33 mouse cellular contexts compared by ENCODE assay signal in genomic region chr11:22016341-22016740, GRCm38 (mm10). TPM values are rescaled to one million over a fixed set of nuclear protein-coding genes. Genes with fewer than 3 reads are reported as not detected.
DNase-seq lines count a peak whose midpoint lies in the region; ATAC-seq and TF ChIP-seq lines count a peak whose summit lies in the region.
"Had no signal": no experiment of that assay in that cellular context is flagged by ENCODE, and none has a peak within 500 bp of the region (broad histone marks: within the 10 kb centered on the region; RNA-seq: fewer than 3 reads in every experiment).

No protein-coding gene starts in this region.

- H3K9ac ChIP-seq in forebrain, embryonic 11.5 days (ENCODE audit: low read length) = no peak overlapping the region
- no peak overlapping the region for H3K9ac ChIP-seq in forebrain, postnatal 0 days
- H3K9ac ChIP-seq in forebrain, embryonic 14.5 days (ENCODE audit: low read length) = no peak overlapping the region
- no peak overlapping the region for H3K9ac ChIP-seq in midbrain, embryonic 11.5 days (ENCODE audit: low read length)
- H3K9ac ChIP-seq in midbrain, embryonic 15.5 days = no peak overlapping the region
- no peak overlapping the region for H3K9ac ChIP-seq in MEL (ENCODE audit: control insufficient read depth, low read depth, low read length, poor library complexity, severe bottlenecking)
- H3K9ac ChIP-seq: embryonic facial prominence, embryonic 12.5 days; embryonic facial prominence, embryonic 15.5 days; heart, embryonic 12.5 days; heart, embryonic 15.5 days; hindbrain, embryonic 13.5 days; intestine, embryonic 15.5 days had no signal

- H3K27ac ChIP-seq in forebrain, embryonic 11.5 days (ENCODE audit: low read depth, low read length) = no peak overlapping the region
- H3K27ac ChIP-seq in forebrain, postnatal 0 days (ENCODE audit: low read depth, low read length) = no peak overlapping the region
- no peak overlapping the region for H3K27ac ChIP-seq in forebrain, embryonic 14.5 days (ENCODE audit: low read depth, low read length)
- no peak overlapping the region for H3K27ac ChIP-seq in forebrain, embryonic 10.5 days
- H3K27ac ChIP-seq in midbrain, embryonic 11.5 days (ENCODE audit: low read depth, low read length) = no peak overlapping the region; the same call in 1 of the 2 replicates
- no peak overlapping the region for H3K27ac ChIP-seq in midbrain, embryonic 15.5 days
- H3K27ac ChIP-seq in MEL (ENCODE audit: control insufficient read depth, low read depth, low read length) = no peak overlapping the region
- H3K27ac ChIP-seq: embryonic facial prominence, embryonic 12.5 days; embryonic facial prominence, embryonic 15.5 days; heart, embryonic 15.5 days; hindbrain, embryonic 10.5 days; hindbrain, embryonic 13.5 days; intestine, embryonic 15.5 days had no signal

- no peaks in the 10 kb centered on the region for H3K36me3 ChIP-seq in forebrain, embryonic 11.5 days (ENCODE audit: control insufficient read depth, insufficient read depth, low read length)
- H3K36me3 ChIP-seq in forebrain, postnatal 0 days (ENCODE audit: insufficient read depth) = no peaks in the 10 kb centered on the region
- H3K36me3 ChIP-seq in forebrain, embryonic 14.5 days (ENCODE audit: control insufficient read depth, insufficient read depth, low read length) = peaks cover 5% of the 10 kb centered on the region; the same call in 1 of the 2 replicates
- H3K36me3 ChIP-seq in forebrain, embryonic 10.5 days (replicated peaks) = peaks cover 6% of the 10 kb centered on the region
- peaks cover 3% of the 10 kb centered on the region; the same call in 1 of the 2 replicates for H3K36me3 ChIP-seq in midbrain, embryonic 11.5 days (ENCODE audit: control insufficient read depth, insufficient read depth, low read length)
- 0 out of 2 replicates have a peak, but pooled peaks cover 5% of the 10 kb centered on the region for H3K36me3 ChIP-seq in midbrain, embryonic 15.5 days (replicated peaks)
- H3K36me3 ChIP-seq in MEL (ENCODE audit: control insufficient read depth in 1 of 2, insufficient read depth in 2 of 2, low read length in 2 of 2) = no peaks in the 10 kb centered on the region
- H3K36me3 ChIP-seq: embryonic facial prominence, embryonic 12.5 days; intestine, embryonic 15.5 days had no signal

- no peak for DNase-seq in forebrain, embryonic 11.5 days (ENCODE audit: low spot score)
- DNase-seq in forebrain, postnatal 0 days = no peak
- DNase-seq in forebrain, embryonic 14.5 days (ENCODE audit: low spot score) = peak; percentile 77
- DNase-seq in forebrain, embryonic 10.5 days (ENCODE audit: extremely low spot score, low spot score) = no peak
- DNase-seq in midbrain, embryonic 11.5 days (ENCODE audit: low spot score, missing footprints) = peak; percentile 77
- no peak for DNase-seq in MEL (ENCODE audit: low read depth, low spot score)
- DNase-seq in spleen, postnatal 4 days (ENCODE audit: low spot score in 2 of 2) = no peak
- DNase-seq: adrenal gland, postnatal 10 days; adrenal gland, postnatal 36 days; cerebellum, adult 11 months; cerebellum, adult 2 months; cerebellum, adult 9-11 months; cerebellum, postnatal 25 days; gastrocnemius, postnatal 10 days; gastrocnemius, postnatal 36 days; heart, postnatal 10 days; heart, postnatal 36 days had no signal

- WGBS in forebrain, embryonic 11.5 days = 23% methylated on average over 3 of the region's 3 CpGs
- 16% methylated on average over 3 of the region's 3 CpGs for whole genome bisulfite sequencing in forebrain, postnatal 0 days
- 4% methylated on average over 3 of the region's 3 CpGs for WGBS in forebrain, embryonic 14.5 days
- 60% methylated on average over 3 of the region's 3 CpGs for WGBS in forebrain, embryonic 10.5 days
- 27% methylated on average over 3 of the region's 3 CpGs for WGBS in midbrain, embryonic 11.5 days
- WGBS in midbrain, embryonic 15.5 days = 9% methylated on average over 3 of the region's 3 CpGs

- H3K27me3 ChIP-seq in forebrain, embryonic 11.5 days (ENCODE audit: control insufficient read depth, insufficient read depth, low read length) = no peaks in the 10 kb centered on the region
- H3K27me3 ChIP-seq in forebrain, postnatal 0 days (ENCODE audit: insufficient read depth, low read length) = no peaks in the 10 kb centered on the region
- no peaks in the 10 kb centered on the region for H3K27me3 ChIP-seq in forebrain, embryonic 14.5 days (replicated peaks; ENCODE audit: control insufficient read depth, insufficient read depth, low read length)
- H3K27me3 ChIP-seq in forebrain, embryonic 10.5 days (ENCODE audit: poor library complexity, severe bottlenecking) = peaks cover 33% of the 10 kb centered on the region
- H3K27me3 ChIP-seq in midbrain, embryonic 11.5 days (ENCODE audit: control insufficient read depth, insufficient read depth, low read length) = no peaks in the 10 kb centered on the region
- peaks cover 5% of the 10 kb centered on the region; the same call in 1 of the 2 replicates for H3K27me3 ChIP-seq in midbrain, embryonic 15.5 days (replicated peaks)
- H3K27me3 ChIP-seq in MEL (ENCODE audit: control insufficient read depth in 1 of 2, insufficient read depth in 2 of 2, low read length in 2 of 2) = no peaks in the 10 kb centered on the region
- H3K27me3 ChIP-seq: embryonic facial prominence, embryonic 12.5 days; embryonic facial prominence, embryonic 15.5 days; heart, embryonic 12.5 days; heart, embryonic 15.5 days; intestine, embryonic 15.5 days; Patski had no signal

- TF ChIP-seq EP300 in MEL (IDR thresholded peaks at IDR 0.05; ENCODE audit: low read depth in 1 of 2, low read length in 2 of 2) = no peak

- ATAC-seq in forebrain, embryonic 11.5 days (replicated peaks; ENCODE audit: low FRiP score) = peak; percentile 35; the same call in 1 of the 2 replicates
- no peak for ATAC-seq in forebrain, postnatal 0 days
- ATAC-seq in forebrain, embryonic 14.5 days = peak; percentile 45
- ATAC-seq in midbrain, embryonic 11.5 days (ENCODE audit: low FRiP score) = no peak
- no peak for ATAC-seq in midbrain, embryonic 15.5 days (replicated peaks)
- ATAC-seq: hindbrain, embryonic 16.5 days; intestine, embryonic 15.5 days; Patski had no signal

- no peak for TF ChIP-seq RAD21 in MEL (IDR thresholded peaks at IDR 0.05; ENCODE audit: low read depth, low read length)

- H3K4me2 ChIP-seq in forebrain, embryonic 11.5 days (ENCODE audit: low read depth, low read length, severe bottlenecking) = no peak overlapping the region
- H3K4me2 ChIP-seq in forebrain, postnatal 0 days (ENCODE audit: low read depth) = no peak overlapping the region
- H3K4me2 ChIP-seq in forebrain, embryonic 14.5 days (ENCODE audit: low read length) = no peak overlapping the region
- no peak overlapping the region for H3K4me2 ChIP-seq in midbrain, embryonic 11.5 days
- H3K4me2 ChIP-seq in midbrain, embryonic 15.5 days = no peak overlapping the region
- H3K4me2 ChIP-seq: embryonic facial prominence, embryonic 12.5 days; embryonic facial prominence, embryonic 15.5 days; heart, embryonic 12.5 days; heart, embryonic 15.5 days; hindbrain, embryonic 13.5 days; intestine, embryonic 15.5 days had no signal

- no peak overlapping the region for H3K4me3 ChIP-seq in forebrain, embryonic 11.5 days (ENCODE audit: low read depth, low read length)
- no peak overlapping the region for H3K4me3 ChIP-seq in forebrain, postnatal 0 days (ENCODE audit: low read depth, low read length)
- H3K4me3 ChIP-seq in forebrain, embryonic 14.5 days (ENCODE audit: low read depth, low read length) = no peak overlapping the region
- no peak overlapping the region for H3K4me3 ChIP-seq in forebrain, embryonic 10.5 days
- no peak overlapping the region for H3K4me3 ChIP-seq in midbrain, embryonic 11.5 days (ENCODE audit: low read depth, low read length)
- no peak overlapping the region for H3K4me3 ChIP-seq in midbrain, embryonic 15.5 days
- no peak overlapping the region for H3K4me3 ChIP-seq in MEL (ENCODE audit: control insufficient read depth in 1 of 2, insufficient read depth in 1 of 2, low read depth in 2 of 2, low read length in 2 of 2)
- H3K4me3 ChIP-seq: embryonic facial prominence, embryonic 12.5 days; embryonic facial prominence, embryonic 15.5 days; heart, embryonic 12.5 days; heart, embryonic 15.5 days; hindbrain, embryonic 10.5 days; hindbrain, embryonic 13.5 days; intestine, embryonic 15.5 days had no signal

- no peaks in the 10 kb centered on the region; the same call in 1 of the 2 replicates for H3K9me3 ChIP-seq in forebrain, embryonic 11.5 days (ENCODE audit: control insufficient read depth, low read length)
- no peaks in the 10 kb centered on the region for H3K9me3 ChIP-seq in forebrain, postnatal 0 days (ENCODE audit: low read length)
- H3K9me3 ChIP-seq in forebrain, embryonic 14.5 days (replicated peaks; ENCODE audit: control insufficient read depth, low read length) = no peaks in the 10 kb centered on the region
- peaks cover 4% of the 10 kb centered on the region; the same call in 1 of the 2 replicates for H3K9me3 ChIP-seq in forebrain, embryonic 10.5 days
- no peaks in the 10 kb centered on the region for H3K9me3 ChIP-seq in midbrain, embryonic 11.5 days (ENCODE audit: control insufficient read depth, low read length)
- no peaks in the 10 kb centered on the region for H3K9me3 ChIP-seq in midbrain, embryonic 15.5 days
- no peaks in the 10 kb centered on the region for H3K9me3 ChIP-seq in MEL (replicated peaks; ENCODE audit: insufficient read depth, low read length)
- H3K9me3 ChIP-seq: embryonic facial prominence, embryonic 12.5 days; embryonic facial prominence, embryonic 15.5 days; heart, embryonic 15.5 days; hindbrain, embryonic 10.5 days; hindbrain, embryonic 13.5 days; intestine, embryonic 15.5 days had no signal

- no peaks in the 10 kb centered on the region for H3K79me2 ChIP-seq in MEL (ENCODE audit: control insufficient read depth, insufficient read depth, low read length, poor library complexity)

- TF ChIP-seq CTCF in forebrain, postnatal 0 days (IDR thresholded peaks at IDR 0.05; ENCODE audit: low read depth) = no peak
- TF ChIP-seq CTCF in MEL (IDR thresholded peaks at IDR 0.05 in 2 of 3, conservative IDR thresholded peaks at IDR 0.05 in 1 of 3; ENCODE audit: control insufficient read depth in 1 of 3, insufficient read depth in 1 of 3, low read depth in 2 of 3, low read length in 3 of 3, poor library complexity in 1 of 3, severe bottlenecking in 1 of 3) = no peak

- no peak for TF ChIP-seq POLR2A in MEL (IDR thresholded peaks at IDR 0.05; ENCODE audit: control insufficient read depth in 1 of 2, insufficient read depth in 1 of 2, low read depth in 1 of 2, low read length in 2 of 2, poor library complexity in 1 of 2)

- peaks cover 16% of the 10 kb centered on the region; the same call in 1 of the 2 replicates for H3K4me1 ChIP-seq in forebrain, embryonic 11.5 days (replicated peaks; ENCODE audit: control insufficient read depth, insufficient read depth, low read length)
- no peaks in the 10 kb centered on the region for H3K4me1 ChIP-seq in forebrain, postnatal 0 days (ENCODE audit: insufficient read depth)
- peaks cover 16% of the 10 kb centered on the region; the same call in 1 of the 2 replicates for H3K4me1 ChIP-seq in forebrain, embryonic 14.5 days (ENCODE audit: control insufficient read depth, insufficient read depth, low read length)
- peaks cover 58% of the 10 kb centered on the region for H3K4me1 ChIP-seq in forebrain, embryonic 10.5 days
- H3K4me1 ChIP-seq in midbrain, embryonic 11.5 days (ENCODE audit: control insufficient read depth, insufficient read depth, low read length) = peaks cover 20% of the 10 kb centered on the region
- H3K4me1 ChIP-seq in midbrain, embryonic 15.5 days = 0 out of 2 replicates have a peak, but pooled peaks cover 3% of the 10 kb centered on the region
- no peaks in the 10 kb centered on the region for H3K4me1 ChIP-seq in MEL (ENCODE audit: control insufficient read depth in 1 of 2, insufficient read depth in 2 of 2, low read length in 2 of 2)
- H3K4me1 ChIP-seq: embryonic facial prominence, embryonic 15.5 days; heart, embryonic 12.5 days; heart, embryonic 15.5 days; hindbrain, embryonic 10.5 days; intestine, embryonic 15.5 days had no signal

RNA-seq across cellular contexts. Expression of gene Otx1, which starts 13.6 kb away (rescaled TPM):
- 45.6 and 46.4 TPM in 2 replicates for polyA plus RNA-seq in forebrain, embryonic 11.5 days (2014; fragmentation: Nextera tagmentation; extraction: Ambion mirVana)
- 2.3 and 3.9 TPM in 2 replicates for total RNA-seq in forebrain, postnatal 0 days (2014; rRNA removed)
- polyA plus RNA-seq in forebrain, postnatal 0 days (2015; fragmentation: Nextera tagmentation; extraction: Ambion mirVana) = 5.7 and 5.9 TPM in 2 replicates
- 9.8 and 11.1 TPM in 2 replicates for polyA plus RNA-seq in forebrain, embryonic 14.5 days (2014; fragmentation: Nextera tagmentation; extraction: Ambion mirVana)
- polyA plus RNA-seq in forebrain, embryonic 10.5 days (2016; fragmentation: Nextera tagmentation; extraction: Ambion mirVana) = 39.2 and 46.1 TPM in 2 replicates
- polyA plus RNA-seq in midbrain, embryonic 11.5 days (2014; fragmentation: Nextera tagmentation; extraction: Ambion mirVana) = 40.6 and 43.7 TPM in 2 replicates
- polyA plus RNA-seq in midbrain, embryonic 15.5 days (2015; fragmentation: Nextera tagmentation; extraction: Ambion mirVana) = 11.5 and 12.2 TPM in 2 replicates
- not detected in 2 replicates for total RNA-seq in MEL (2012; rRNA removed)
- not detected for polyA plus RNA-seq in MEL (2012; ENCODE audit: insufficient read depth in 1 of 2, insufficient read length in 2 of 2, low read depth in 1 of 2, low replicate concordance in 2 of 2, missing spikeins in 1 of 2)
- total RNA-seq: adrenal gland, adult 18-20 months; adrenal gland, postnatal 36 days; common myeloid progenitor, adult 5-6 weeks; ES-E14; gastrocnemius, adult 18-20 months; gastrocnemius, postnatal 10 days; gastrocnemius, postnatal 36 days; granulocyte monocyte progenitor cell, adult 5-6 weeks; heart, adult 8-10 months; heart, postnatal 10 days; heart, postnatal 36 days had no signal
- polyA plus RNA-seq: intestine, embryonic 15.5 days had no signal

Comparison
In these comparisons a context has a peak if more than half of its experiments do, and no peak if none do; other contexts are left out.
1. ATAC-seq: peak in forebrain, embryonic 11.5 days (single experiment) and forebrain, embryonic 14.5 days (single experiment); none in forebrain, postnatal 0 days (single experiment), midbrain, embryonic 11.5 days (single experiment) and midbrain, embryonic 15.5 days (single experiment).
2. DNase-seq: peak in forebrain, embryonic 14.5 days (single experiment) and midbrain, embryonic 11.5 days (single experiment); none in forebrain, embryonic 11.5 days (single experiment), forebrain, postnatal 0 days (single experiment), forebrain, embryonic 10.5 days (single experiment), MEL (single experiment) and spleen, postnatal 4 days (0 of 2).